Mouse (Mus musculus): ENCODE data around the gene Dyx1c1.

DNA sequence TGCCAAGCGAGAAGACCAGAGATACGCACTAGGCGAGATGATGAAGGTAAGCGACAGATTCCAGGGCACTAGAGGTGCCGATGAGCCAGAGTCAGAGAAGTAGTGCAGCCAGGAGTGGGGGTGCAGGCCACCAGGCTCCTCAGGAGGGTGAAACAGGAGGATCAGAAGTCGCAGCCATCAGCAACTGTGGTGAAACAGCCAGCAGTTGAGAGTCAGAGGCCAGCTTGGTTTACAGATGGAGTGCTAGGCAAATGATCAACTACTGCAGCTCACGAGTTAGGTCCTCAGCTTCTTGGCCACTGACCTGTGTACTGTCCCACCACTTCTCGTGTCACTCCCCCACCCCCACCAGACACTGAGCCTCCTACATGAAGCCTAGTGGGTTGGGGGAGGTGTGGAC is 2.8 kb downstream of the Dyx1c1 start:
- TF ChIP-seq MAFK (IDR thresholded peaks at IDR 0.05; ENCODE audit: insufficient read depth, low read depth, low read length): no peak
- TF ChIP-seq ZC3H11A (IDR thresholded peaks at IDR 0.05; ENCODE audit: borderline replicate concordance, low read depth, low read length): no peak
- TF ChIP-seq HCFC1 (IDR thresholded peaks at IDR 0.05; ENCODE audit: borderline replicate concordance, insufficient read depth, low read length): no peak
- no peak for TF ChIP-seq CHD2 (IDR thresholded peaks at IDR 0.05; ENCODE audit: low read depth, low read length)

All from ES-E14 (cell line).